Mouse (Mus musculus): ENCODE measurements at regions not wholly inside any gene's neighbourhood (a gene's known extent, or its start where the extent isn't known, plus 50 kb on each side); places are given as distances from the start of the nearest gene placed in this dataset.
A peak's percentile ranks its signal among the peaks of the same experiment; 100 is the strongest.

DNA sequence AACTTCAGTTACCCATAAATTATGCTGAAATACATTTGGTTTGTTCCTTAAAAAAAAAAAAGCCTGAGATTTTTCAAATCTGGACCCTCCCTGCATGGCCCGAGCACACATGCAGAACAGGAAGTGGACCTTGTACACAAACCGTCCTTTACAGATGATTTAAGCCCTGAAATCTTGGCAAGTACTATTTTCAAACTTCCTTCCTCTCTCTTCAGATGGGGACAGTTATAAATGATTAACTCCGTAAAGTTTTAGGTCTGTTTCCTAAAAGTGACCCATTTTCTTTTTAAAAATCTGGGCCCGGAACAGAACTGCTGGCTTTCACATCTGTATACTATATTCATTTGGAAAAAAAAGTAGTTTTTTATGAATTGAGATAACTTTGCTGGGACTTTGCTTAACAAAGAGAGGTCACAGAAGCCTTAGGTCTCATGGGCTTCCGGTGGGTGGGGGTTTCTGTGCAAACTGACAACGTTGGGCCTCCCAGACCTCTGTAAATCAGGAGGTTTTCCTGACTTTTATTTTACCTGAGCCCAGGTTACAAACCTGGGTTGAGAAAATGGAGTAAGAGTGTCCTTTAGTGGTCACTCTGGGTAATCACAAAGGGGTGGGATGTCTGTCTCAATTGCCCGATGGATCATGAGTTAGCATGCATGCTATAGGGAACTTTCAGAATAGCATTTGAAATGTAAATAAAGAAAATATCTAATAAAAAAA, 368.4 kb downstream of the Ankrd50 start:
- peak in 1 of 2 experiments; percentile 26 for DNase-seq

DNA sequence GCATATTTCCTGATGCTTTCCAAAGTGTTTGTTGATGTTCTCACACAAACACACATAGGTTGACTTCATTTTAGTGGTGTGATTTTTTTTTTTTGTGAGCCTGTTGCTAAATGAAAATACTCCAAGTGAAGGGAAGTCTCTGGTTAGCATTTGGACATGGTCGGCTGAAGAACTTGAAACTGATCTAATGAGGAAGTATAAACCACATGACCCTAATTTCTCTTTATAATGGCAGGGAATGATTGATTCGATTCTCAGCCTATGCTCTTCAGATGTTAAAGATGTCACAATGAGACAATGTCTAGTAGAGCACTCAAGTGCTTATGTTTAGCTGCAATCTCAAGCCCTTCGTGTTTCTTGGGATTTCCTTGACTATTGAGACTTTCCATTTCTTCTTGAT, 372.1 kb downstream of the Ankrd50 start:
- DNase-seq: no peak

DNA sequence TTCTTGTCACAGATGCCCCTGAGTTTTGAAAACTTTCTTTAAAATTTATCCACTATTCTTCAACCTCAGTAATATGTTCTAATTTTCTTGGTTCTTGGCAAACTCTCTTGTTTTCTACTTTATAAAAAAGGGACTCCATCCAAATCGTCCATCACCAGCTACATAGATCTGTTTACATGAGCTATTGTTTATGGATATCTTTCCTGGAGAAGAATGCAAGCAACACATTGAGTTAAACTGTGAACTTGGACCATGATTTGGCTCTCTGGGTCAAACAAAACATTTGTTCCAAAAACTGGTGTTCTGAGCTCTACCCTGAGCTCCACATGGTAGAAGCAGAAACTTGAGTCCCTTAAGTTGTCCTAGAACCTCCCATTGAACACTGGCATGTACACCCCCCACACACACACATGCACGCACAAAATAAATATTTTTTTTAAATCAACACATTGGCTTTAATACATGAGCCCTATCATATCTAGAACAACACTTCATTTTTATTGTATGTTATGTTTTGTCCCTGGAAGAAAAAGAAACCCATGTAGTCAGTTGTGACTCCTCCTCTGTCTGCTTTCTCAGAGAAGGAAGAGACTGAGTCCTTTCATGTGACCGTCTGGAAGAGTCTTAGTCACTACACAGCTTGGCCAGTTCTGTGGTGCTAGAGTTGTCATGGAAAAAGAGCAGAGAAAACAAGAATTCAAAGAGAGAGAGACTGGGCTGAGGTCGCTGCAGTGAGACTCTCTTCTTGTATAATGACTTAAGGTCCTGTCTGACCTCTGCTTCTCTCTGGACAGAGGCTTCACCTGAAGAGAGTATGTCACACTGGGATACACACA, 379.4 kb downstream of the Ankrd50 start:
- no peak for DNase-seq

DNA sequence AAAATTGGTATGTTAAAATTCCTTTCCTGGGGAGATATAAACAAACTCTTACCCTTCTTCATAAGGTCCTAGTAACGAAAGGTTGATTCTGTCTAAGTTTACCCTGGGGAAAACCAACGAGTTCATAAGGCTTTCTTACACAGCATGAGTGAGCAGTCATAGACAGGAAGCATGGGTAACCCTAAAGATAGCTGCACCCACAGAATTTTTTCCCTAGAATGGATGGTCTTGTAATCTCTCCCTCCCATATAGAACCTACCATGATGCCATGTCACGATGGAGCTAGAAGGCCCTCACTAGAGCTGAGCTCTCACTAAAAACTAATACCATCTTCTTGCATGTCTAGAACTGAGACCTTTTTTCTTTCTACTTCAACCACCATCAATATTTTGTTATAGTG, 380.1 kb upstream of the Gm5148 start:
- no peak for DNase-seq

DNA sequence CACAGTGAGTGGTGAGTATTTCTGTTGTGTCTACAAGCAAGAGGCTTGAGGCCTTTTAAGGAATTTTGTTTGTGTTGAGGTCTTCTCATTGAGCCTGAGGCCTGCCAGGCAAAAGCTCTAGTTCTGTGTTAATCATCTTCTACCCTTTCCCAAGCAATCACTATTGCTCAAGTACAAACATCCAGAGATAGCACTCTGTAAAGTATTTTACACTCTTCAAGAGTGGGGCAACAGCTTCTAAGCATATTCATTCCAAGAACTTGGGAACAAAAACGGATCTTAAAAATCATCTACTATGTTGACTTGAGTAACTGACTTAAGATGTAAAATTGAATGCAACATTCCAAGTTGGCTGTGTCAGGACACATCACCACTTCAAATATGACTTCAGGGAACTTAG, 378.7 kb upstream of the Gm5148 start:
- no peak for DNase-seq

DNA sequence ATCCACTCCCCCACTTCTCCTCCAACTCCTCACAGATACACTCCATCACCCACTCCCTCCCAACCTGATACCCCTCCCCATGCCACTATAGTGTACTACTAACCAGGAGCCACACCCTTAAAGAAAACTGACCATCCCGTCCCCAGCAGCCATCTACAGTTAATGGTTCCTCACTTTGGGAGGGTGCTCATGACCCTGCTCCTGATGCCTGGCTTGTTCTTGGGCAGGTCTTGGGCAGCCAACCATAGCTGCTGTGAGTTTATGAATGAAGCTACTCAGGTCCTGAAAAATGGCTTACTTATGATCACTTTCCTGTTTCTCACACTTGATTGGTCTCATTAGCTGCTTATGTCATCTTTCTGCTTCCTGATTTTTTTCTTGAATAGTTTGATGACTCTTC, 377.9 kb upstream of the Gm5148 start:
- no peak for DNase-seq

DNA sequence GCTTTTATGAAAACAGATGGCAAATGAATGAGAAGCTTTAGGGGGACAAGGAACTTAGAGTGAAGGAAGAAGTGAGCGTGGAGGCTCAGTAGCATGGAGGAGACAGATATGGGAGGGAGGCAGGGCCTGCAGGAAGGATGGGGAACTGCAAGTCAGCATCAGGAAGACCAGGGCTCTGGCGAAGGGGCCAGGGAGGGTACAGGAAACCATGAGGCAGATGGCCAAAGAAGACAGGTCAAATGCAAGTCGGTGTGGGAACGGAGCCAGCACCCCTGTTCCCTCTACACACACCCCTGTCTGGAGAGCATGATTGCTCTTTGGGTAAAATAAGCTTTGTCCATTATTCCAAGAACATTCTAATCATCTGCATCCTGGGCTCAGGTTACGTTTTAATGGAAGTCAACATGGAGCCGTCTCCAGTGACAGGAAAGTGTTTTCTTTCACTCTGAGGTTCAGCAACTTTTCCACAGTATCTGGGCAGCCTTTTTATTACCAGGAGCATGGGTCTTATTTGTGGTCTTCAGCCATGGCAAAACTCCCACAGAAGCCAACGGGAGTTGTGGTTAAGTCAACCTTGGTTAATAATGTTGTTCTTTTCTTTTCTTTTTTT, 370.2 kb upstream of the Gm5148 start:
- peak; percentile 37 to 52 for DNase-seq

DNA sequence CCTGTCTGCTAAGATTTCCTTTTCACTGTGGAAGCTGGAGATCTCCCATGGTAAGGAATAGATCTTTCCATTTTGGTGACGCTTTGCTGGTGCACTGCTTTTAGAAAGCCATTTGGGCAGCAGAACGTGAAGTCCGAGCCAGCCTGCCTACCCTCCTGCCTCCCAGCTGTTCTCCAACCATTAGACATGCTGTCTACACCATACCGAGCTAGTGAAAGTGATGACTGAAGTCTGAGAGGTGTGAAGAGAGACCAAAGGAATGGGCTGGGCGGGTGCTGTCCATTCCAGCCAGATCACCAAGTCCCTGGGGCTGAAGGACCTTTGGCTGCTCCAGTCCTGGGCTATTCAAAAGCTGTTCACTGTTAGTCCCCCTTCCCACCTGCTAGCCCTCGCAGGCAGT, 360.3 kb upstream of the Gm5148 start:
- DNase-seq: peak in 1 of 2 experiments; percentile 3

DNA sequence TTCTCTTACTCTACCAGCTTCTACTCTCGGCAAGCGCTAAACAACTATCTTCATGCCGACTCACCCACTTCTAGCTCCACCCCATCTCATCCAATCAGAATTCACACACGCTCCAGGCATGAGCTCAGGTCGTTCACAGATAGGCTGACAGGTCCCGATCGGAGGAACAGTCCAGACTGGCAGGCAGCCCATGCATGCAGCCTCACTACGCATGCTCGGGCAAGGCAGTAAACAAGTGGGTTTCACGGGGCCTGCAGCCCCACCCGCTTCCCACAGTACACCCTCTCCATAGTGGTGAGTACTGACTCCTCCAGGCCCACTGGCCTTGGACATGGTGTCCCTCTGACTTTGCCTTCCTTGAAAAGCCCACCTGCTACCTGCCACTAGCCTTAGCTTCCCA, 358.1 kb upstream of the Gm5148 start:
- peak; percentile 19 to 27 for DNase-seq

DNA sequence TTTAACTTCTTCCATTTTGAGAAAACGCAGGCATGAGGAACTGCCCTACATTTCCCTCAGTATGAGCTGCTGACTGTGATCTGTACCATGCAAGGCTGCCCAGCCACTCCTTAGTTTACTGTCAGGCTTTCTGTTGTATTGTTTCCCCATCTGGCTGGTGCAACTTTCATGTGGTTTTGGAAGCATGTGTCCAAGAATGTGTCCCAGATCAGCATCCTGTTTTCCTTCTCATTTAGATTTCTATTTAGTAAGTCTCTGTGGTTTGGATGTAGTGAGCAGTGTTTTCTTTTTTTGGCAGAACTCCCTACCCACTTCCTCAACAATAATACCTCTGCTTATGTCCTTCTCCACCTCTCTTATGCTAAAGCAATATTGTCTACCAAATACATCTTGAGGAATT, 352.5 kb upstream of the Gm5148 start:
- no peak for DNase-seq

DNA sequence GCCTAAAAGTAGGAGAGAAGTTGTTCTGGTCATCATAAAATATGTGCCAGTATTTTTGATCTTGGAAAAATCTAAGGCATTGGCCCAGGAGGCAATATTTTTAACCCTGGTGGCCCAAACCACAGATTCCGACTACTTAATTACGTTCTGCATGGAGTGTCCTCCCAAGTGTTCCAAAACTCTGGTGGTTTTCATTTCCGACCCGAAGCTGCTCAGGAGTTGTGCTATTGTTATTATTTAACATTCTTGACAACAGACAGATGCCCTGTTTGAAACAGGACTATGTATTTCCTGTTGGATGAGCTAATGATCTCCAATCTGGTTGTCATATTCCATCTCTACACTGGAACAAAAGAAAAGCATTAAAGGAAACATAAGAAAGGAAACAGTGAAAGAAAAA, 349.7 kb upstream of the Gm5148 start:
- no peak for DNase-seq

DNA sequence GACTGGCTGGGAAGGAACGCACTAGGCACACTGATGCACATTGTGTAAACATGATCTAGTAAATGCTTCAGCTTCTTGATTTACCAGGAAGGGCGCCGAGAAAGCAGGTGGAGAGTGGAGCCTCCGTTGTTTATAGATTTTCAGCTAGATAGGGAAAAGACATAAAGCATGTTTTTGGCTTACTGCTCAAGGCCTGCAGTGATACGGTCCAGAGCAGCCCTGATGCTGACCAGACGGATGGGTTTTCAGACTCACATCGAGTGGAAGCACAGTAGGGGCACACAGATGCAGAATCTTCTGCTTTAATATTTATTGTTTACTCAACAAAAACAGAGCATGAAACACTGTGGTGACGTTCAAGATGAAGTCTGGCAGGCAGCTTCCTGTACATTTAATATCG, 331.3 kb upstream of the Gm5148 start:
- no peak for DNase-seq

DNA sequence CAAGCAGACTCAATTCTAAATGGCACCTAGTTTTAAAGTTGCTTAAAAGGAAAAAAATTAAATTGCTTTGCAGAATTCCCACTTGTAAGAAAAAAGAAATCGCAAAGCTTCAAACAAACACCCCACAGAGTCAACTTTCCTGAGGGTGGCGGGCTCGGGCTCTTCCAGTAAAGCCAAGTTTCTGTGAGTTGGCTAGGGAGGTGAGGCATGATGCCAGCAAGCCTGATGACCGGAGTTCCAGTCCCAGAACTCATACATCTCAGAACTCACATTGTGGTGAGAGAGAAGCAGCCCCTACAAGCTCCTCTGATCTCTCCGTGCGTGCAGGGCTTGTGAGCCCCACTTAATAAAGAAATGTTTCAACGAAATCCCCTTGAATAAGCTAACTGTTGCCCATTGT, 328.7 kb upstream of the Gm5148 start:
- peak; percentile 33 to 48 for DNase-seq

DNA sequence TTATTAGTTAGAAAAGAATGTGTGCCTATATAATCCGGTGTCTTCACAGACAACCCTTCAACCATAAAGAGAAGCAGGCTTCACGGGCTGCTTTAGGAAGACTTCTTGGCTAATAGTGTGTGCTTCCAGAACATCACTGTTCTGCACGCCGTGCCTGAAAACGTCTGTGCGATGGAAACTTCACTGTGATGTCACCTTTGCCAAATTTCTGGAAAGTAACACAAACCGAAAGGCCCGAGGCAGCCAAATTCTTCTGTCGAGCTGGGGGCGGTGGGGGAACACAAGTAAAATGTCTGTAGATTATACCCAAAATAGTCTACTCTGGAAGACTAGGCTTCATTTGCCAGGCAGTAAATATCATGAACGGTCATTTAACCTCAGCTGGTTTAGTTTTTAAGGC, 327.5 kb upstream of the Gm5148 start:
- no peak for DNase-seq

DNA sequence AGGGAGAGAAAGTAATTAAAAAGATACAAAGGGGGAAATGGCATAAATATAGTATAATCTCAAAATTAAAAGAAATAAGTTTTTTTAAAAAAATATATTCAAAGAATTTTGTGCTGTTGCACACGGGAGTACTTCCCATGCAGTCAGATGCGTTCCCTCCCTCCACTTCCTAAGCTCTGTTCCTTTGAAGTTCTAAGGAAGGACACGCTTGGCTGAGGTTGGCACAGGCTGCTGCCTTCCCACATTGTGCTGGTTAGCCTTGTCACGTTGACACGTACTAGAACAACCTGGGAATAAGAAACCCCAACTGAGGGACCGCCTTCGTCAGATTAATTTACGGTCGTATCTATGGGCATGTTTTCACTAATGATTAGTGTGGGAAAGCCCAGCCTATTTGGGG, 326.6 kb upstream of the Gm5148 start:
- DNase-seq: no peak

DNA sequence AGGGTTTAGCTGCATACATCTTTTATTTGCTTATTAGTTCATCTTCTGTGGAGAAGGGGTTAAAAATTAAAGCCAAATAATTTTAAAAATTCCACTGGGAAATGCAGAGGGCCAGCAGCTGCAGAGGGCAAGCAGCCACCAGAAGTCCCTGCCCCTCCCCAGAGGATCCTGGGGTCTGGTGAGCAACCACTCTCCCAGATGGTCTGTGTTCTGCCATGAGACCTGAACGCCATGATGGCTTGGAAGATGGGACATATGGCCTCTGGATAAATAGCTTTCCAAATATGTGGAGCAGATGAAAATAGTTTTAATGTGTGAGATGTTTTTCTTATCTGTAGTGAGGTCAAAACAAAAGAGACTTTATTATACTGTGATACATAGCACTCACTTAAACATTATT, 326.1 kb upstream of the Gm5148 start:
- peak in 1 of 2 experiments; percentile 48 for DNase-seq

DNA sequence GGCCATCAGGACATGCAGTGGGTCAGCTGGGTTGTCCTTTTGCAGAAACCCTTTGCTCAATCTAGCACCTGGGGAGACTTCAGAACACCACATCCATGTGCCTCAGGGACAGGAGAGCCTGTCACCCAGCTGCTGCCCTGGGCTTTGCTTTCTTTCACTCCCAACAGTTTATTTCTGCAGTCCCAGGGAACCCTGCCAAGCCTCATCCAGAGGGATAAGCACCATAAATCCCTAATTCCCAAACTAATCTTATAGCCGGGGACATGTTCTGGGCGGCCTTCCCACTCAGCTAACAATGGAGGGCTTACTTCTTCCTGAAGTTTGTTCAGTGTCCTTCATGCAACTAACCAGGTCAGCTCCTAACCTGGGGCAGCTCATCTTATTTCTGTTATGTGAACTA, 325.0 kb upstream of the Gm5148 start:
- peak in 1 of 2 experiments; percentile 25 for DNase-seq

DNA sequence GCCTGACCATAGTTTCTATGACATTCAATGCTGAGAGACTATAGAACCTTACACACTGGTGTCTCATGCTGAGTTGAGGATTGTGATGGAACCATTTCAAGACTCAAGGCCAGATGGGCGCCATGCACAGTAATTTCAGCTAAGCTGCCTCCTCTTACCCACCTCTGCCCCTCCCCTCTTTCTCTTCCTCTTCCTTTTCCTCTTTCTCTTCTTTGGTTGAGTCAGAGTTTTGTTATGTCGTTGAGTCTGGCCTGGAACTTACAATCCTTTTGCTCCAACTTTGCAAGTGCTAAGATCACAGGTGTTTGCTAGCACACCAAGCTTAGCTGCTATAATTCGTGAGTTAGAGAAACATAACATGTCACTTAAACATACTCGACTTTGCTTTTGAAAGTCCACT, 323.2 kb upstream of the Gm5148 start:
- no peak for DNase-seq

DNA sequence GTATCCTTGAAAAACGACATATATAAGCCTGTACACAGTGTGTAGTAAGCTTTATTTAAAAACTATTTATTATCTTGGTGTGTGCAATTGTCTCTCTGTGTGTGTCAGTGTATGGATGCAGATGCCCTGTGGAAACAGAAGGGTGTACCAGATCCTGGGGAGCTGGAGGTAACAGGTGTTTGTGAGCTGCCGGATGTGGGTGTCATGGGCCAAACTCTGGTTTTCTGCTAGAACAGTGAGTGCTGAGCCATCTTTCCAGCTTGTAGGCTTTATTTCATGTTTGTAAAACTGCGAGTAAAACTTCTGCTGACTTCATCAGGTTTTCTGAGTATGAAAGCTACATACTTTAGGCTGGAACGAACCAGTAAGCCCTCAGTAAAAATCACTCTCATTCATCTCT, 322.3 kb upstream of the Gm5148 start:
- DNase-seq: no peak

DNA sequence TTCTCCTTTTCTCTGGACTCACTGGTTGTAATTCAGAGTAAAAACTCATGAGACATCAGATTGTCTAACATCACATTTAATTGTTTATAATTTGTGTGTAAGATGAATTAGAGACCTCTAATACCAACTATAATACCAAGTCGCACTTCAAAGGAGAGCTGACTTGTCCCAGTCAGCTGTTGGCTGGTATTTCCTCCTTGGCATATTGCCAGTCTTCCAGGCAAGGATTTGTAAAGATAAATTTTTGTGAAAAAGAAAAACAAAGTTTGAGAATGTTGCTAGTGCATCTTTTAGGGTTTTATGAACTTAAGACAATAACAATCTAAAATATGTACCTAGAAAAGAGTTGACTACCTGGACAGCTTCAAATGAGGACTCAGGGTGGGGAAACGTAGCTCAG, 321.7 kb upstream of the Gm5148 start:
- DNase-seq: peak; percentile 54 to 57

DNA sequence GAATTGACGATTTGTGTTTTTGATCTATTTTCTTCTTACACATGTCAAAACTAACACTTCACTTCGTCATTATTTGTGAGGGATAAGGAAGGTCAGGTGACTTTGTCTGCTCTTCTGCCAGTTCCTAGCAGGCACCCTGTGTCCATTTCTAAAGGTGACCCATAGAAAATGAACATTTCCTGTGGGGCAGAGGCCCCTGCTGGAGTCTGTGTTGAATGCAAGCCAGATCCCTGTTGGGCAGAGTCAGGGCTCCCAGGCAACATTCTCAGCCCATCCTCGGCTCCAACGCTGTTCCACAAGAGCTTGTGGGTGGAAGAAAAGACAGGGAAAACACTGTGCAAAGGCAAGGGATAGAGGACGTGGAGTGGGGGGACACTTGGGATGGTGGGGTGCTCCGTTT, 321.2 kb upstream of the Gm5148 start:
- peak; percentile 66 to 74 for DNase-seq

DNA sequence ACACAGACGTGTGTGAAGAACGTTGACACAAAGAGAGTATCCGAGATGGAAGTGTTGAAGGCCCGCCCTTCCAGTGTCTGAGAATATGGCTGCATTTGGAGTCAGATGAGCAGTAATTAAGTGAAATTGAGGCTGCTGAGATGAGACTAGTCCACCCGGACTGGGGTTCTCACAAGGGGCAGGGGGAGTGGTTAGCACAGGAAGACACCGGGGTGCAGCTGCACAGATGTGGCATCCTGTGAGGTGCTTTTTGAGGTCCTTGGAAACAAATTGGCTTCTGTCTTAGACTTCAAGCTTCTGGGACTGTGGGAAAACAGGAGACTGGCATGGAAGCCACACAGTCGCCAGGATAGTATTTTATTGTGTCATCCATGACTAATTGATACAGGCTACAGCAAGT, 320.0 kb upstream of the Gm5148 start:
- no peak for DNase-seq

DNA sequence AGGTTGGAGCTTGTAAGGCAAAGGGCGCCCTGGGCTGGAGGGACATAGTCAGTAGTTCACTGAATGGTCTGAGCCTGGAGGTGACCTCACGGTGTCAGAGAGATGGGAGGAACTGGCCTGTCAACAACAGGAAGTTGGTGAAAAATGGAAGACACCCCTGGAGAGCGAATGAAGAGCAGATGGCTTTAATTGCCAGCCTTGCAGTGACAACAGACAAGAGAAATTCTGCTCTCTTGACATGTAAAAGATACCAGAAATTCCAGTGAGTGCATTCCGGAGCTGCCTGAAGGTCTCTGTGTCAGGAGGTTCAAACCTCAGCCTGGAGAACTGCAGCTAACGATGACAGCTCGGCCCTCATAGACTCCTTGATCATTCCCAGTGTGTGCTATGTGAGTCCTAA, 318.3 kb upstream of the Gm5148 start:
- DNase-seq: no peak

DNA sequence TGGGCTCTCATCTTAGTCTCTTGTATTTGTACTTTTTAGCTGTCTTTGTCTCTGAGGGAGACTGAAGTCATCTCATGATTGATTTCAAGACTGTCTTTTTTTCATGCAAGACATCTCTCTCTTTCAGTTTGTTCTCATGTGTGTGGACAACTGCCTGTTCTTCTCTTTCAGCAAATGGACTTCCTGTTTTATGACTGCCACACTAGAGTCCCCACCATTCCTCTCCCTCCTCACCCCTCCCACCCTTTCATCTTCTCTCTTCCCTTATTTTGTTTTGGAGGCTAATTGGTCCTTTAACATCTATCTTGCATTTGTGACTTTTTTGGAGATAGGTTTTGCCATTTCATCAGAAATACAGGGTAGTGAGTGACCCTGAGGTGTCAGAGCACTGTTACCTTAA, 311.8 kb upstream of the Gm5148 start:
- DNase-seq: no peak

All from cerebellum, postnatal 10 days (tissue).